Mouse (Mus musculus) gastrocnemius, adult 2 months (tissue): Measurements from ENCODE around the gene Tbc1d21. TPM values are rescaled to one million over a fixed set of nuclear protein-coding genes. Genes with fewer than 3 reads are reported as not detected.

ENCODE experiments used
- DNase-seq: peaks from one replicate; pipeline ENCODE4 v3.0.0; 2022
- H3K27ac ChIP-seq: fragments of 200-600 bp; 2 replicates; pipeline ENCODE4 v1.8.1; 2022; ENCODE audit warnings: mild to moderate bottlenecking
- H3K4me3 ChIP-seq: fragments of 200-600 bp; 2 replicates; pipeline ENCODE4 v1.8.1; 2022; ENCODE audit warnings: mild to moderate bottlenecking, moderate library complexity
- CTCF ChIP-seq: fragments of 200-600 bp; IDR thresholded peaks from 2 replicates; pipeline ENCODE4 v1.8.1; 2022; ENCODE audit warnings: antibody characterized with exemption, mild to moderate bottlenecking, moderate library complexity
- intact Hi-C: fragments of 180-260 bp; cut with DNase I; formaldehyde crosslinking; loops from one replicate; pipeline ENCODE4 v1.15.1; 2025
- total RNA-seq, 2 experiments: library from RNA; stranded (reverse); gene quantifications; 2 replicates each; pipeline ENCODE4 v1.2.3; 2021

Tbc1d21 gene
- total RNA-seq, 2 experiments from 2014 or later, result not detected

GRCm38 (mm10) chr9:58369644-58370043, 611 bp downstream of the Tbc1d21 start:
- Histone ChIP-seq H3K27ac (no peak overlapping the region), H3K4me3 (no peak overlapping the region)
- TF ChIP-seq CTCF, result peak; percentile 82
- intact Hi-C loops, result loop anchor here (1.0 to 5.0 kb wide), 2 partner anchors 39 to 142 kb away; no protein-coding TSS in a partner anchor
- peak; percentile 53 for DNase-seq

- intact Hi-C loops, result no loop called here
- H3K4me3 ChIP-seq, result no peak overlapping the region
Measured at GRCm38 (mm10) chr9:58364325-58364724, 5.9 kb downstream of the Tbc1d21 start.

GRCm38 (mm10) chr9:58361956-58362355, 8.3 kb downstream of the Tbc1d21 start:
- TF ChIP-seq CTCF, result no peak
- no peak overlapping the region for H3K4me3 ChIP-seq
- DNase-seq, result no peak
- intact Hi-C loops, result no loop called here
- no peak overlapping the region for H3K27ac ChIP-seq

More at GRCm38 (mm10) chr9:58364325-58364724, 5.9 kb downstream of the Tbc1d21 start:
- no peak for DNase-seq
- no peak overlapping the region for H3K27ac ChIP-seq
- no peak for TF ChIP-seq CTCF

GRCm38 (mm10) chr9:58361373-58361772, 8.9 kb downstream of the Tbc1d21 start:
- Histone ChIP-seq H3K4me3 (no peak overlapping the region), H3K27ac (no peak overlapping the region)
- no peak for TF ChIP-seq CTCF
- intact Hi-C loops, result no loop called here
- DNase-seq, result no peak

GRCm38 (mm10) chr9:58355262-58356050, 14.8 kb downstream of the Tbc1d21 start:
- no peak for DNase-seq
- H3K27ac ChIP-seq, result no peak overlapping the region
- intact Hi-C loops, result no loop called here
- H3K4me3 ChIP-seq, result no peak overlapping the region
- no peak for TF ChIP-seq CTCF

GRCm38 (mm10) chr9:58354701-58355100, 15.6 kb downstream of the Tbc1d21 start:
- Histone ChIP-seq H3K4me3 (no peak overlapping the region), H3K27ac (no peak overlapping the region)
- intact Hi-C loops, result no loop called here
- TF ChIP-seq CTCF, result no peak
- DNase-seq, result no peak

GRCm38 (mm10) chr9:58353224-58353623, 17.0 kb downstream of the Tbc1d21 start:
- H3K4me3 ChIP-seq, result no peak overlapping the region
- DNase-seq, result no peak
- no peak for TF ChIP-seq CTCF
- no peak overlapping the region for H3K27ac ChIP-seq
- intact Hi-C loops, result no loop called here

GRCm38 (mm10) chr9:58347795-58348194, 22.5 kb downstream of the Tbc1d21 start:
- DNase-seq, result no peak
- TF ChIP-seq CTCF, result no peak
- no peak overlapping the region for H3K27ac ChIP-seq
- H3K4me3 ChIP-seq, result no peak overlapping the region
- intact Hi-C loops, result no loop called here

- no peak overlapping the region for H3K4me3 ChIP-seq
- H3K27ac ChIP-seq, result no peak overlapping the region
- TF ChIP-seq CTCF, result no peak
- intact Hi-C loops, result no loop called here
- DNase-seq, result no peak
Measured at GRCm38 (mm10) chr9:58346498-58346897, 23.8 kb downstream of the Tbc1d21 start.

- intact Hi-C loops, result no loop called here
- H3K27ac ChIP-seq, result no peak overlapping the region
- no peak for TF ChIP-seq CTCF
- DNase-seq, result no peak
- H3K4me3 ChIP-seq, result no peak overlapping the region
Measured at GRCm38 (mm10) chr9:58345963-58346362, 24.3 kb downstream of the Tbc1d21 start.

GRCm38 (mm10) chr9:58341795-58342194, 28.5 kb downstream of the Tbc1d21 start:
- DNase-seq, result no peak
- TF ChIP-seq CTCF, result no peak
- Histone ChIP-seq H3K27ac (no peak overlapping the region), H3K4me3 (no peak overlapping the region)
- intact Hi-C loops, result no loop called here

- TF ChIP-seq CTCF, result no peak
- intact Hi-C loops, result no loop called here
- no peak for DNase-seq
- Histone ChIP-seq H3K27ac (no peak overlapping the region), H3K4me3 (no peak overlapping the region)
Measured at GRCm38 (mm10) chr9:58336650-58337281, 33.5 kb downstream of the Tbc1d21 start.

GRCm38 (mm10) chr9:58331276-58331675, 39.0 kb downstream of the Tbc1d21 start:
- no peak for TF ChIP-seq CTCF
- peak; percentile 36 for DNase-seq
- Histone ChIP-seq H3K27ac (no peak overlapping the region), H3K4me3 (no peak overlapping the region)
- intact Hi-C loops, result no loop called here

- peak; percentile 68 for DNase-seq
- Histone ChIP-seq H3K4me3 (no peak overlapping the region), H3K27ac (no peak overlapping the region)
- intact Hi-C loops, result loop anchor here (1.0 kb wide), 1 partner anchor 39 kb away; no protein-coding TSS in a partner anchor
- peak; percentile 82 for TF ChIP-seq CTCF
Measured at GRCm38 (mm10) chr9:58330293-58330692, 40.0 kb downstream of the Tbc1d21 start.
